Comparison of ENCODE assay signal across 8 mouse cellular contexts in the genomic region with DNA sequence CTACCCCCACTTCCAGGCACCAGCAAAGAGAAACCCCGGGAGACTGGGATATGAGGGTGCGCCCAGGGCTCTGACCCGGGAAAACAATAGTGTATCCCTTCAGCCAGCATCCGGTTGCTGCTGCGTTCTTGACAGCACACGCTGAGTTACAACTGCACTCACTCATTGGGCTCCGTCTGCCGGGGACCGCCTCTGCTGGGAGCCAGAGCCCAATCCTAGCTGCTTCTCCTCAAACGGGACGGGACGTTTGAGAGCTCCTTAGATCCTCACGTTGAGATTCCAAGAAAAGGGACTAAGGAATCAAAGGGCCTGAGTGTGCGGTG. TPM values are rescaled to one million over a fixed set of nuclear protein-coding genes. Genes with fewer than 3 reads are reported as not detected.
A peak's percentile ranks its signal among the peaks of the same experiment; 100 is the strongest.
DNase-seq lines count a peak whose midpoint lies in the region; ATAC-seq and TF ChIP-seq lines count a peak whose summit lies in the region.

No protein-coding gene starts in this region.

- no peaks in the 10 kb centered on the region for H3K9me3 ChIP-seq in ES-E14 (ENCODE audit: control insufficient read depth, insufficient read depth, low read depth, low read length)
- no peaks in the 10 kb centered on the region for H3K9me3 ChIP-seq in forebrain, embryonic 12.5 days

- peak overlapping the region; percentile 75 for H3K4me2 ChIP-seq in forebrain, embryonic 12.5 days

- 0% methylated on average over 14 of the region's 14 CpGs for WGBS in forebrain, embryonic 12.5 days
- WGBS in large intestine, adult 2 months, result 2% methylated on average over 14 of the region's 14 CpGs
- WGBS in lung, adult 2 months, result 2% methylated on average over 14 of the region's 14 CpGs
- 1% methylated on average over 14 of the region's 14 CpGs for WGBS in olfactory bulb, adult 2 months

- TF ChIP-seq CTCF in lung, adult 2 months (IDR thresholded peaks at IDR 0.05; ENCODE audit: insufficient read depth, low read length), result no peak
- TF ChIP-seq CTCF in olfactory bulb, adult 2 months (IDR thresholded peaks at IDR 0.05; ENCODE audit: insufficient read depth, low read depth, low read length), result no peak

- peak overlapping the region; percentile 40; the same call in 1 of the 2 replicates for H3K9ac ChIP-seq in ES-E14 (ENCODE audit: insufficient read depth, low read depth, low read length, poor library complexity, severe bottlenecking)
- peak overlapping the region; percentile 65 for H3K9ac ChIP-seq in forebrain, embryonic 12.5 days

- peak; percentile 78 for ATAC-seq in forebrain, embryonic 12.5 days (ENCODE audit: low FRiP score)

- H3K27ac ChIP-seq in ES-E14 (ENCODE audit: insufficient read depth, low read depth, low read length, poor library complexity, severe bottlenecking), result peak overlapping the region; percentile 80
- H3K27ac ChIP-seq in brown adipose tissue, adult 24 weeks (replicated peaks; ENCODE audit: low read depth, low read length), result peak overlapping the region; percentile 61
- peak overlapping the region; percentile 75 for H3K27ac ChIP-seq in forebrain, embryonic 12.5 days
- peak overlapping the region; percentile 34 for H3K27ac ChIP-seq in olfactory bulb, adult 2 months (ENCODE audit: insufficient read depth, low read depth, low read length)

- peak; percentile 76 for DNase-seq in ES-E14 (ENCODE audit: low read depth, low spot score)
- peak; percentile 68 for DNase-seq in heart, postnatal 25 days (ENCODE audit: low spot score)
- DNase-seq in large intestine, adult 2 months (ENCODE audit: low read depth, low spot score), result peak; percentile 39
- DNase-seq in lung, adult 2 months, result peak; percentile 65
- DNase-seq in yolk sac, embryonic 10.5 days (ENCODE audit: low spot score), result peak; percentile 77

- peaks cover 17% of the 10 kb centered on the region; the same call in 1 of the 2 replicates for H3K36me3 ChIP-seq in ES-E14 (ENCODE audit: control insufficient read depth, insufficient read depth, low read length, poor library complexity, severe bottlenecking)
- H3K36me3 ChIP-seq in forebrain, embryonic 12.5 days (replicated peaks), result peaks cover 12% of the 10 kb centered on the region

- H3K4me3 ChIP-seq in ES-E14 (ENCODE audit: insufficient read depth in 1 of 2, low read depth in 1 of 2, low read length in 2 of 2, poor library complexity in 1 of 2, severe bottlenecking in 1 of 2), result peak overlapping the region; percentile 80 to 83
- H3K4me3 ChIP-seq in brown adipose tissue, adult 24 weeks (ENCODE audit: insufficient read depth, low read depth, low read length), result peak overlapping the region; percentile 49
- H3K4me3 ChIP-seq in forebrain, embryonic 12.5 days (replicated peaks), result peak overlapping the region; percentile 54
- peak overlapping the region; percentile 58 for H3K4me3 ChIP-seq in lung, adult 2 months (replicated peaks; ENCODE audit: extremely low read depth, low read depth, low read length)
- peak overlapping the region; percentile 58 for H3K4me3 ChIP-seq in olfactory bulb, adult 2 months (ENCODE audit: insufficient read depth, low read depth, low read length)

- in situ Hi-C loops in ES-E14 (cut with MboI; ENCODE audit: low sequenced_read_pairs in 2 of 2, unreplicated experiment in 2 of 2), result no loop called here

- intact Hi-C loops in heart, postnatal 25 days (cut with DNase I), result loop anchor here (2.0 kb wide), 1 partner anchor 19 kb away; no protein-coding TSS in a partner anchor

- TF ChIP-seq POLR2A in lung, adult 2 months (IDR thresholded peaks at IDR 0.05; ENCODE audit: borderline replicate concordance, extremely low read depth, low read depth, low read length), result peak; percentile 56; the same call in 1 of the 2 replicates
- no peak for TF ChIP-seq POLR2A in olfactory bulb, adult 2 months (IDR thresholded peaks at IDR 0.05; ENCODE audit: insufficient read depth, low read depth, low read length)

- no peaks in the 10 kb centered on the region for H3K27me3 ChIP-seq in forebrain, embryonic 12.5 days

- H3K4me1 ChIP-seq in ES-E14 (ENCODE audit: control insufficient read depth in 2 of 2, insufficient read depth in 2 of 2, low read length in 2 of 2, poor library complexity in 1 of 2), result peaks cover 0 to 16% of the 10 kb centered on the region in 2 experiments; a peak in 2 of 4 replicates
- peaks cover 8% of the 10 kb centered on the region; the same call in 1 of the 2 replicates for H3K4me1 ChIP-seq in brown adipose tissue, adult 24 weeks (ENCODE audit: control insufficient read depth, insufficient read depth, insufficient read length, low read length)
- H3K4me1 ChIP-seq in forebrain, embryonic 12.5 days, result peaks cover 27% of the 10 kb centered on the region
- H3K4me1 ChIP-seq in lung, adult 2 months (ENCODE audit: control insufficient read depth, insufficient read depth, low read length), result no peaks in the 10 kb centered on the region
- H3K4me1 ChIP-seq in olfactory bulb, adult 2 months (ENCODE audit: control insufficient read depth, insufficient read depth, low read length), result peaks cover 12% of the 10 kb centered on the region

TF ChIP-seq in ES-E14, 5 proteins besides CTCF, POLR2A, EP300 and RAD21:
- no peak for TF ChIP-seq ZC3H11A (IDR thresholded peaks at IDR 0.05; ENCODE audit: borderline replicate concordance, low read depth, low read length)
- TF ChIP-seq CHD2 (IDR thresholded peaks at IDR 0.05; ENCODE audit: low read depth, low read length), result 0 out of 2 replicates have a peak, but pooled peaks have one; percentile 20
TF ChIP-seq in ES-E14: peak in this region for 1.

RNA-seq across cellular contexts. Expression of a gene that starts 0.5 kb away (rescaled TPM):
- 37.2 and 45.8 TPM in 2 replicates for total RNA-seq in ES-E14 (2012; rRNA removed)
- polyA plus RNA-seq in brown adipose tissue, adult 24 weeks (2012; ENCODE audit: insufficient read depth, insufficient read length, missing spikeins), result 10,672 and 38,636 TPM in 2 replicates
- 10.6 and 10.8 TPM in 2 replicates for polyA plus RNA-seq in forebrain, embryonic 12.5 days (2016; fragmentation: Nextera tagmentation; extraction: Ambion mirVana)
- 10 to 100 TPM; 34.1 to 67.0 TPM for total RNA-seq in heart, postnatal 25 days (2021)
- 98.0 and 287 TPM in 2 replicates for polyA plus RNA-seq in large intestine, adult 2 months (2012; rRNA removed)
- polyA plus RNA-seq in lung, adult 2 months (2012; rRNA removed), result 3,425 and 3,454 TPM in 2 replicates
- polyA plus RNA-seq in olfactory bulb, adult 2 months (2012; ENCODE audit: insufficient read depth, insufficient read length, low replicate concordance, missing spikeins), result 648 TPM in 1 of 2 replicates, not detected in the other

Comparison
In these comparisons a context has a peak if more than half of its experiments do, and no peak if none do; other contexts are left out.
1. Peak in every context shown above with its lines: DNase-seq, ATAC-seq, H3K4me3 ChIP-seq and H3K27ac ChIP-seq.